Mouse (Mus musculus) large intestine, adult 2 months (tissue): Measurements from ENCODE around the gene Scarf1. TPM values are rescaled to one million over a fixed set of nuclear protein-coding genes. Genes with fewer than 3 reads are reported as not detected.
A peak's percentile ranks its signal among the peaks of the same experiment; 100 is the strongest.

Experiments used
- DNase-seq: peaks from one replicate; pipeline ENCODE4 v3.0.0-alpha.2; 2012; ENCODE audit warnings: low read depth, low spot score
- WGBS: fragments of 180-500 bp; shearing (Covaris S2); methylation state at CpG from one replicate; pipeline ENCODE4 v1.1.7; 2018; 5-methylcytosine and 5-hydroxymethylcytosine counted together
- polyA plus RNA-seq: library from polyadenylated mRNA; depleted of rRNA; stranded (reverse); fragments of >200 nt; gene quantifications from 2 replicates; pipeline ENCODE4 v1.2.3, GENCODE M21; 2012

Gene Scarf1
- polyA plus RNA-seq, 1 experiment: 3.8 TPM

GRCm38 (mm10) chr11:75557142-75557541, 43.8 kb downstream of the Scarf1 start:
- 96% methylated on average over 6 of the region's 6 CpGs for WGBS
- no peak for DNase-seq

DNA sequence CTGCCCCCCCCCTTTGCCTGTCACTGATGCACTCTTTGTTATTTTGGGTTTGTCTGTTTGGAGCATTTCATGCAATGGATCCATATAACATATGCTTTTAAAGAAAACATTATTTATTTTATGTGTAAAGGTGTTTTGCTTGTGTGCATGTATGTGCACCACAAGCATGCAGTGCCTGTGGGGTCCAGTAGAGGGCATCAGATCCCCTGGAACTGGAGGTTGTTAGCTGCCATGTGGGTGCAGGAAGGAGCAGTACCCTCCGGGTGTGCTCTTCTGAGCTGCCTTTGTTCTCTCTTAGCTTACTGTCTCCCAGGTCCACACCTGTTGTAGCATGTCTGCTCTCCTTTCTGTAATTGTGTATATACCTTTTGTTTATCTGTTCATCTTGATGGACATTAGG, 44.8 kb downstream of the Scarf1 start:
- WGBS: 89% methylated on average over 1 of the region's 1 CpGs
- DNase-seq: no peak

DNA sequence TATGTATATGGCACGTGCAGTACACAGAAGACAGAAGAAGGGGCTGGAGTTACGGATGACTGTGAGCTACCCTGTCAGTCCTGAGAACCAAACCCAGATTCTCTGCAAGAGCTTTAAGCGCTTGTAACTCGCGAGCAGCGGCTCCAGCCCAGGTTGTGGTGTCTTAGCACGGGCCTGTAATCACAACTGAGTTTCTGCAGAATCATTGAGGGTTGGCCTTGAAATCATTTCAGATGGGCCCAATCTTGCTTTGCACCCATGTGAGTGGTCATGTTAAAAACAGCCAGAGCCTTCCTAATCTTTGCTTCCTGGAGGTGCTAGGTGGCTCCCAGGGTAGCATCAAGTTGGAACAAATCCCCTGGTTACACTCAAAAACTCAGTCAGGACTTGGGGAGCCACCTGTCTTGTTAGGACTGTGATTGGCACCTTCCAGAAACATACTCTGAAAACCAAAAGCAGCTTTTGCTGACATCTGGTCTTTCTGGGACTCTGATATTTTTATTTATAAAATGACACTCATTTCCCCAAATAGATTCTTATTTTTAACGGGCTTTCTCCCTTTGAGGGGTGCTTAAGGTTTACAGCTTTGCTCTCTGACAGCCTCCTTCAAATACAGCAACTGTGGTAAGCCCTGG, 46.6 kb downstream of the Scarf1 start:
- DNase-seq: no peak
- 77% methylated on average over 8 of the region's 8 CpGs for WGBS

- peak; percentile 74 for DNase-seq
Measured at GRCm38 (mm10) chr11:75560530-75561409, 47.4 kb downstream of the Scarf1 start.

DNA sequence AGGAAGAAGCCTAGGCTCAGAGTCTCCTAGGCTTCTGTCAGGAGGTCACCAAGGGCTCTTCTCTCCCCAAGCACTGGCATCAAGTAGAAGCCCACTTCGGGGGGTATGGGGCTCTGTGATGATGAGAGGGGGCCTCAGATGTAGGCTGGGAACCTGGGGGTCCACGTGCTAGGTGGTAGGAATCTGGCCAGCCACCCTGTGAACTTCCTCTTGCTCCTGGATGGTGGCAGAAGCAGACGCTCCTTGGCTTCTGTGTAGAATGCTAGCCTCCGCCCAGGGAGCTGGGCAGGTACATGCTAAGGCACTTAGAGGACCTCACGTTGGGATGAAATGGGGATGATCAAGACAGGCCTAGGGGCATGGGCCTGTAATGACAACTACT, 48.1 kb downstream of the Scarf1 start:
- 73% methylated on average over 5 of the region's 5 CpGs for WGBS
- no peak for DNase-seq

More at GRCm38 (mm10) chr11:75560530-75561409, 47.4 kb downstream of the Scarf1 start:
- WGBS: 28% methylated on average over 14 of the region's 14 CpGs

GRCm38 (mm10) chr11:75562840-75563239, 49.5 kb downstream of the Scarf1 start:
- no peak for DNase-seq
- WGBS: 91% methylated on average over 8 of the region's 8 CpGs

DNA sequence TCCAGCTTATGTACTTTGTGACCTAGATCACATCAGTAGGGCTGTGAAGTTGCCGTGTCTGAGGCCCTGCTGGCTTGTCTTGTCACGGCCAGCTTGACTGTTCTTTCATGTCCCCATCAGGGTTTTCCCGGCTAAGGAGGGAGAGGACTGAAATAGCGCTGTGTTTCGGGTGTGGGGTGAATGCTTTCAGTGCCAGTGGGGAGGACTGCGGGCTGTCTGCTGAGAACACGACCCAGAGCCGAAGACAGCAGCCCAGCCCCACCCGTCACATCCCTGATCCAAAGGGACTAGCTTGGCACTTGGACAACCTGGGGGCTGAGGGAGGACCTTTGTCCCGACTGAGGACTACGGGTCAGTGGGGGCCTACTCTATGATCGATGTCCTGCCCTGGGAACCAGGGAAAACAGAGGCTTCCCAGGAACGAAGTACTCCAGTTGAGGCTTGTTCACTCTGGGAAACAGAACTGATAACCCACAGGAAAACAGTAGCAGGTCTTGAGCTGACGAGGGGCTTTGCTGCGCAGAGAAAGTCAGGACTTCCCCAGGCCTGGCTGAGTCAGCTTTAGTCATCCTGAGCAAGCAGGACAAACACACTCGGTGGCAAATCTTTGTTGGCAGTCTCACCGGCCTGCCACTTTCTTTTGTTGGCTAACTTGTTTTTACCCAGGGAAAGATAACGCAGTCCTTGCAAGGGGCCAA, 50.7 kb downstream of the Scarf1 start:
- DNase-seq: no peak
- WGBS: 66% methylated on average over 18 of the region's 18 CpGs

DNA sequence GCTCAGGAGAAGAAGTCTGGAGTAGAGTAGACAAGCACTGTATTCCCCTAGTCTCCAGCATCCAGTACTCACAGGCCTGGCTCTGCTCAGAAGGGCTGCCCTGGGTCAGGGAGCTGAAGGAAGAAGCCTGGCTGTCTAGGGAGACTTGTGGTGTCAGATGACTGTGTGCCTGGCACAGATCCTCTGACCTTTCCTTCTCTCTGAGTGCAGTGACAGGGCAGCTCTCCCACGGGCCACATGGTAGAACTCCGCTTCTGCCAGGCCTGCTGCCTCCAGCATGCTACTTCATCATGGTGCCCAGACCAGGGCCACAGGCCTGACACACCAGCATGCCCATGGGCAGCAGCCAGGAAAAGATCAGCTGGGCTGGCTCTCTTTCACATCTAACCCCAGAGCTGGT, 52.5 kb downstream of the Scarf1 start:
- WGBS: 60% methylated on average over 2 of the region's 2 CpGs
- no peak for DNase-seq

DNA sequence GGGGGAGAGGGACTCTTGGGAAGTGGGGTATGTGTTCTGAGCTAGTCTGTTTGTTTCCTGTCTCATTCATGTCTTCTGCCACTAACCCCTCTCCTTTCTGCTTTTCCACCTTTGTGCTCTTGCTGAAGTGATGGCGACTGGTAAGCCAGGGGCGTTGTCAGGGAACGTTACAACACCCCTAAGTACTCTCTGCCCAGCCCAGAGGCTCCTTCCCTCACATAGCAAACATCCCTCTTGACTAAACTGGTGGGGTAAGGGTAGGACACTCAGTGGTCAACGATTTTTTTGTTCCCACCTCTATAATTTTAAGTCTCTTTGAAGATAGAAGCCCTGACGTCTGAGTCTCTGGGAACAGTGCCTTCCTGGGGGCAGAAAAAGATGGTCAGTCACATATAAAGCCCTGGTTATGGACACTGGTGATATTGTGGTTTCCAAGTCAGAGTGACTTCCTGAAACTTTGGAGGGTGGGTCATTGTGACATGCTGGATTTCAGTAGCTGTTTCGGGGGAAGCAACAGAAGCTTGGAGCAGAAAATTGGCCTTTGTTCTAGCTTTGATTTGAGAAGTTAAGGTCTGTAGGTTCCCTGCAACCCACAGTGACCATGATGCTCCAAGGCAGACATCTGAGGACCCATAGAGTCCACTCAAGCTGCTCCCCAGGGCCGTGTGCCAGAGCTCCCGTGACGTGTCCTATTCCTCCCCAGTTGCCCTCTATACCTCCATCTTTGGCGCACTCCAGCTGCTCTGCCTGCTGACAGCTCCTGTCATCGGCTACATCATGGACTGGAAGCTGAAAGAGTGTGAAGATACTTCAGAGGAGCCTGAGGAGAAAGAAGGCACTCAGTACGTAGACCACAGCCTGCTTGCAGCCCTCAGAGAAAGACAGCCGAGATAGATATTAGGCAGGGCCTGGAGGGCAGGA, 53.2 kb downstream of the Scarf1 start:
- WGBS: 65% methylated on average over 13 of the region's 13 CpGs
- DNase-seq: no peak

DNA sequence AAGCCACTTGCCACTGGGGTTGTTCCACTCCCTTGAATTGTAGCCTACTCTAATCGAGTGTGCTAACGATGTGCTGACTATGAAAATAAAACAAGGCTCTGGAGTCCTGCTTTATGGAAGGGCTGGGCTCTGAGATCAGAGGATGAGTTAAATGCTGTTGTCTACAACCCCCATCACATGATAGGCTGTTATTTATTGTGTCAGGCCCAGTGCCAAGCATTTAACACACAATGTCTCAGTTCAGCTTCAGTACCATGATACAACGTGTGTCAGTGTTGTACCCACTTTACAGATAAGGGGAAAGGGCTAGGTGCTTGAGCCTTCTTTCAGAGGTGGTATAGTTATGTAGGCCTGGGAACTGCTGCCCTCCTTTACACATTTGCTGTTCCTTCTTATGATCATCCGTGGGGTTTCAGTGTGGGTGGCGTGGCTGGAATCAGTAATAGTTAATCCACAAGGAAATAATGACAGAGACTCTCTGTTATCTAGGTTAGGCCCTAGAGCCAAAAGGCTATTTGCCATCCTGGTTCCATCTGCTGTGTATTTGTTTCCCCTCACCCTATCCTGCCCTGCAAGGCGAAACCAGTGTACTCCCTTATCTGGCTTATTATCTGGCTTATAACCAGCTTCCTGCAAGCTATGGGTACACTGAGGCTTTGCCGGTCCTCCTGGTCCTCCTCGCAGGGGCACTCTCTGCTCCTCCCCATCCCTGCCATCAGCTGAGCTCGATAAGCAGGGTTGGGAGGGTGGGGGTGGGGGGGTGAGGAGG, 54.2 kb downstream of the Scarf1 start:
- WGBS: 23% methylated on average over 9 of the region's 9 CpGs
- DNase-seq: no peak

- DNase-seq: no peak
- WGBS: 74% methylated on average over 6 of the region's 6 CpGs
Measured at GRCm38 (mm10) chr11:75568115-75568511, 54.8 kb downstream of the Scarf1 start.

GRCm38 (mm10) chr11:75568962-75569361, 55.6 kb downstream of the Scarf1 start:
- WGBS: 33% methylated on average over 12 of the region's 12 CpGs
- no peak for DNase-seq

GRCm38 (mm10) chr11:75570375-75571125, 57.2 kb downstream of the Scarf1 start:
- WGBS: 85% methylated on average over 17 of the region's 17 CpGs
- no peak for DNase-seq

GRCm38 (mm10) chr11:75571126-75571990, 58.0 kb downstream of the Scarf1 start:
- 34% methylated on average over 14 of the region's 14 CpGs for WGBS
- DNase-seq: no peak

GRCm38 (mm10) chr11:75572301-75572791, 59.0 kb downstream of the Scarf1 start:
- no peak for DNase-seq
- 49% methylated on average over 10 of the region's 10 CpGs for WGBS

DNA sequence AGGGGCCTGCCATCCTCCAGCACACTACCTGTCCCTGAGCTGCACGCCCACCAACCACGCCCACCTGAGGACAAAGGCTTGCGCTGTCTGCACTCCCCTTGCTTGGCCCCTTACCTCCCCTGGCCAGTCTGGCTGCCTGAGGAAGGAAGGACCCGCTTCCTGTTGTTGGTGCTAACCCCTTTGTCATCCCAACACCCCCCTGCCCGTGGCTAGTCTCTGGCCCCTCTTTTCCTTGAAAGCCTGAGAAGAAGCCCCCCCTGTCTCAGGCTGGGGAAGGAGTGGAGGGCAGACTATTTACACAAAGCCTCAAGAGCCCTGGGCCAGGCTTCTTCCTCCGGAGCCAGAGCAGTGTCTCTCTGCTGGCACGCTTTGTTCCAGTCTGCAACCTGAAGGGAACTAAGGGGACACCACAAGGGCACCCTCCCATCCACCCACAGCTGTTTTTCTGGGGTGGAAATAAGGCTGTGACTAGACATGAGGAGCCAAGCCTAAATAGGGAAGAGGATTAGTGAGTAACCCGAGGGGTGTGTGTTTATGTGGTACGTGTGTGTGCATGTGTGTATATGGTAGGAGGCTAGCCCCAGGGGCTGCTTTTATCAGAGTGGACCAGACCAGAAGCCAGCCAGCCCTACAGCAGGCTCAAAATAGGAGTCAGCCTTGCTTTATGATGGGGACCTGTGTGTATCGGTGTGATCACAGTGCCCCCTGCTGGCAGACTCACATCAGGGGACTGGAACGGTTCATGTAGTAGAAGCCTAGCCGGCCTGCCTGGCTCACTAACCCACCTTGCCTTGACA, 59.7 kb downstream of the Scarf1 start:
- WGBS: 14% methylated on average over 12 of the region's 12 CpGs
- DNase-seq: peak; percentile 83
